Mouse (Mus musculus) naive thymus-derived CD4-positive, alpha-beta T cell, adult 2 months (primary cell): ENCODE data around the gene Nub1.

Experiments
- DNase-seq: peaks from one replicate; pipeline ENCODE4 v3.0.0-alpha.2; 2011; ENCODE audit warnings: low read depth

Nub1 gene

GRCm38 (mm10) chr5:24701271-24701670 is 15.9 kb downstream of the Nub1 start:
- no peak for DNase-seq

- DNase-seq: no peak
Observed at GRCm38 (mm10) chr5:24704615-24705014, 19.3 kb downstream of the Nub1 start.

- no peak for DNase-seq
Observed at GRCm38 (mm10) chr5:24709962-24710361, 24.6 kb downstream of the Nub1 start.

- DNase-seq: no peak
Observed at GRCm38 (mm10) chr5:24711615-24712014, 26.3 kb downstream of the Nub1 start.

- DNase-seq: no peak
Observed at GRCm38 (mm10) chr5:24713199-24713598, 27.9 kb downstream of the Nub1 start.

- no peak for DNase-seq
Observed at GRCm38 (mm10) chr5:24713987-24714386, 28.7 kb downstream of the Nub1 start.

- no peak for DNase-seq
Observed at GRCm38 (mm10) chr5:24718076-24718475, 32.7 kb downstream of the Nub1 start.

GRCm38 (mm10) chr5:24719852-24720251 is 34.5 kb downstream of the Nub1 start:
- no peak for DNase-seq

- DNase-seq: no peak
Observed at GRCm38 (mm10) chr5:24723527-24724269, 38.4 kb downstream of the Nub1 start.

GRCm38 (mm10) chr5:24724270-24724634 is 38.9 kb downstream of the Nub1 start:
- DNase-seq: no peak

GRCm38 (mm10) chr5:24724805-24725204 is 39.5 kb downstream of the Nub1 start:
- DNase-seq: no peak

- no peak for DNase-seq
Observed at GRCm38 (mm10) chr5:24725897-24726296, 40.6 kb downstream of the Nub1 start.

- DNase-seq: no peak
Observed at GRCm38 (mm10) chr5:24726901-24727836, 41.8 kb downstream of the Nub1 start.

GRCm38 (mm10) chr5:24729797-24730487 is 44.6 kb downstream of the Nub1 start:
- no peak for DNase-seq

GRCm38 (mm10) chr5:24730488-24730871 is 45.1 kb downstream of the Nub1 start, which contains the start of gene Wdr86:
Gene Wdr86 (minus strand): TSS chr5:24730727.
- no peak for DNase-seq

- no peak for DNase-seq
Observed at GRCm38 (mm10) chr5:24730986-24731385, 45.7 kb downstream of the Nub1 start.

- no peak for DNase-seq
Observed at GRCm38 (mm10) chr5:24733134-24733533, 47.8 kb downstream of the Nub1 start.

- DNase-seq: no peak
Observed at GRCm38 (mm10) chr5:24733771-24734426, 48.6 kb downstream of the Nub1 start.

GRCm38 (mm10) chr5:24737595-24737994 is 52.3 kb downstream of the Nub1 start:
- DNase-seq: no peak

- no peak for DNase-seq
Observed at GRCm38 (mm10) chr5:24738517-24738916, 53.2 kb downstream of the Nub1 start.

GRCm38 (mm10) chr5:24739141-24739753 is 53.9 kb downstream of the Nub1 start:
- peak; percentile 51 for DNase-seq
